Mouse (Mus musculus) midbrain, embryonic 10.5 days (tissue): ENCODE data around the gene Efs. TPM values are rescaled to one million over a fixed set of nuclear protein-coding genes. Genes with fewer than 3 reads are reported as not detected.

Experiments
- DNase-seq: peaks from one replicate; pipeline ENCODE4 v3.0.0-alpha.2; 2017; ENCODE audit warnings: low spot score
- H3K27ac ChIP-seq: fragments of 300-500 bp; sonication (generic); replicated peaks from 2 replicates; pipeline ENCODE4 v1.5.1; 2016; ENCODE audit warnings: mild to moderate bottlenecking
- H3K27me3 ChIP-seq: fragments of 300-500 bp; sonication (generic); 2 replicates; pipeline ENCODE4 v1.6.1; 2016; ENCODE audit warnings: low read depth, mild to moderate bottlenecking; ENCODE audit not compliant: poor library complexity, severe bottlenecking
- H3K36me3 ChIP-seq: fragments of 300-500 bp; sonication (generic); 2 replicates; pipeline ENCODE4 v1.6.1; 2016; ENCODE audit warnings: mild to moderate bottlenecking, moderate library complexity
- H3K4me1 ChIP-seq: fragments of 300-500 bp; sonication (generic); 2 replicates; pipeline ENCODE4 v1.6.1; 2016
- H3K4me3 ChIP-seq: fragments of 300-500 bp; sonication (generic); 2 replicates; pipeline ENCODE4 v1.5.1; 2016; ENCODE audit warnings: mild to moderate bottlenecking, moderate library complexity
- H3K9me3 ChIP-seq: fragments of 300-500 bp; sonication (generic); replicated peaks from 2 replicates; pipeline ENCODE4 v1.6.1; 2016; ENCODE audit warnings: mild to moderate bottlenecking
- WGBS: fragments of 180-500 bp; shearing (Covaris S2); methylation state at CpG from one replicate; pipeline ENCODE4 v1.1.7; 2016; 5-methylcytosine and 5-hydroxymethylcytosine counted together
- polyA plus RNA-seq: library from polyadenylated mRNA; unstranded; fragments of >200 nt; fragmentation: Nextera tagmentation; extraction: Ambion mirVana; gene quantifications from 2 replicates; pipeline ENCODE4 v1.2.1, GENCODE M21; 2016

Efs gene
- polyA plus RNA-seq, 1 experiment from 2014 or later: 42.8 TPM

DNA sequence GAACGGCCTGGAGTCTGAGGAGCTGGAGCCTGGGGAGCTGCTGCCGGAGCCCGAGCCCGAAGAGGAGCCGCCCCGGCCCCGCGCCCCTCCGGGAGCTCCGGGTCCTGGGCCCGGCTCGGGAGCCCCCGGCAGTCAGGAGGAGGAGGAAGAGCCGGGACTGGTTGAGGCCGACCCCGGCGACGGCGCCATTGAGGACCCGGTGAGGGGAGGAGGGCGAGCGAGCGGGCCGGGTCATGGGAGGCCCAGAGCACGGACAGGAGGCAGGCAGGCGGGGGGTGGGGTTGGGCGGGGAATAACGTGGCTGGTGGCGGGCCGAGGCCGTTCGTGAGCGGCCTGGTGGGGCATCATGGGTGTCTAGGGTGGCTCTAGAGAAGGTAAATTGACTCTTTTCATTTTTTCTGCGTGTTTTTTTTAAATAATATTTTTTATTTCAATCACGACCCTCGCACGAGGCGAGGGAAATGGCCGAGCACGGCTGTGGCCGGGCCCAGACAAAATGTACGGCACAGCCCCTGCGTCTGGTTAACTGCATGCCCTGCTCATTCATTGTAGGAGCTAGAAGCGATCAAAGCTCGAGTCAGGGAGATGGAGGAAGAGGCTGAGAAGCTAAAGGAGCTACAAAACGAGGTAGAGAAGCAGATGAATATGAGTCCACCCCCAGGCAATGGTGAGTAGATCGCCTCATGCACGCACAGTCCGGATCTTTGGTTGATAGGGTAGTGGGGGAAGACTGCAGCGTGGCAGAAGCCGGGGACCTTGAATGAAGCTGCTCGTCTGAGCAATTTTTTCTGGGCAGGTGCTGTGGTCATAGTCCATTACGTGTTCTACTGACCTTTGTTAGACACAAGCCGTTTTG, 31.4 kb downstream of the Efs start:
- peak overlapping the region; percentile 98 for H3K4me3 ChIP-seq
- H3K4me1 ChIP-seq: peaks cover 19% of the 10 kb centered on the region
- under 1% methylated on average over 54 of the region's 54 CpGs for WGBS
- peaks cover 41% of the 10 kb centered on the region for H3K36me3 ChIP-seq
- H3K9me3 ChIP-seq: no peaks in the 10 kb centered on the region
- peak overlapping the region; percentile 100 for H3K27ac ChIP-seq
- H3K27me3 ChIP-seq: no peaks in the 10 kb centered on the region
- peak; percentile 48 for DNase-seq

DNA sequence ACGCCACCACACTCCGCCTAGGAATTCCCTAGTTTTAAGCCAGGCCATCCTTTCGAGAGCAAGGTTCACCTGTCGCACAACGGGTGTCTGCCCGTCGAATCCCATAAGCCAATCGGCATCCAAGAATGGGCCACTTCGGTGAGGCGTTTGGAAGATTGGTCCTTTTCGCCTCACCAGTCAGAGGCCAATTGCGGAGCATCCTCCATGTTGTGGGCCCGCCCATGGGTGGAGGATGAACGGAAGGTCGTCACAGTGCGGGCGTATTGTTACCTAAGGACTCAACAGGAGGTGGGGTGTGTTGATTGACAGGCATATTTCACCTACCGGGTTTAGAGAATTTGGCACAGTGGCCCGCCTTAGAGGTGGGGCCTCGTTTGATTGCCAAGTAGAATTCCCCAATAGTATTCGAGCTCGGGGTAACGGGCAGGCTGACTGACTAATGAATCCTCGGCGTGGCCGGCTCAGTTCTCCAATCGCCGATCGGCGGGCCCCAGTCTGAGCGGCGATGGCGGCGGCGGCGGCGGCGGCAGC, 32.2 kb downstream of the Efs start:
- WGBS: under 1% methylated on average over 38 of the region's 38 CpGs

DNA sequence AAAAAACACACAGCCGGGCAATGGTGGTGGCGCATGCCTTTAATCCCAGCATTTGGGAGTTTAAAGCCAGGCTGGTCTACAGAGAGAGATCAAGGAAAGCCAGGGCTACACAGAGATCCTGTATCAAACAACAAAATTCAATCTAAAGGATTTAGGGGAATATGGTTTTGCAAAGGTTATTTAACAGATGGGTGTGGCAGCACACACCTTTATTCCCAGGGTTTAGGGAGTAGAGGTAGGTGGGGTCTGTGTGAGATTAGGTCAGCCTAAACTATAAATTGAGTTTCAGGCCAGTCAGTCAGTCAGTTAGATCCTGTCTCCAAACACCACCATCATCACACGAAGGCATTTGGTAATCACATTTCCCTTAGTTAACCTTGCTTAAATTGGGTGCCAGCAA, 33.7 kb downstream of the Efs start, which contains the start of gene Pabpn1:
Gene Pabpn1, plus strand, starts transcription at position 301 of the 400 bp plus-strand sequence.
- 91% methylated on average over 3 of the region's 3 CpGs for WGBS

More for the DNA sequence above, 32.2 kb downstream of the Efs start:
- peaks cover 19% of the 10 kb centered on the region for H3K4me1 ChIP-seq
- H3K27ac ChIP-seq: peak overlapping the region; percentile 100
- peak; percentile 96 for DNase-seq
- H3K4me3 ChIP-seq: peak overlapping the region; percentile 98
- no peaks in the 10 kb centered on the region for H3K9me3 ChIP-seq
- no peaks in the 10 kb centered on the region for H3K27me3 ChIP-seq
- H3K36me3 ChIP-seq: peaks cover 35% of the 10 kb centered on the region

DNA sequence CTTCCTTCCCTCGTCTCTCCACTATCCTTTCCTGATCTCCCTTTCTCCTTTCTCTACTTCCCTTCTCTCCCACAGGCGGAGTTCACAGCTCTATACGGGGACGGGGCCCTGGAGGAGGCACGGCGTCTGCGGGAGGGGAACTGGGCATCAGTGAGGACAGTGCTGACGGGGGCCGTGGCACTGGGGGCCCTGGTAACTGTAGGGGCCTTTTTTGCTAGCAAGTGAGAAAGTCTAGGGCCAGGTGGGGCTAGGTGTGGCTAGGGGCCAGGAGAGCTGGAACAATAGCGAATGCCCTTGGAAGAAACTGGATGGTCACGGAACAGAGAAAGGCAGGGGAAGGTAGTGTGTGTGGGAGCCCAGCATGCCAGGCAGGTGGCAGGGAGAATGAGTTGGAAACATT, 40.6 kb downstream of the Efs start:
- Histone ChIP-seq H3K9me3 (no peaks in the 10 kb centered on the region), H3K4me1 (peaks cover 29% of the 10 kb centered on the region), H3K27me3 (no peaks in the 10 kb centered on the region), H3K4me3 (no peak overlapping the region), H3K27ac (no peak overlapping the region), H3K36me3 (peaks cover 25% of the 10 kb centered on the region)
- 92% methylated on average over 11 of the region's 11 CpGs for WGBS
- DNase-seq: no peak

More for the DNA sequence above, 33.7 kb downstream of the Efs start, which contains the start of gene Pabpn1:
- no peak for DNase-seq
- peaks cover 19% of the 10 kb centered on the region for H3K4me1 ChIP-seq
- peak within 1 kb of the TSS; percentile 98 for H3K4me3 ChIP-seq
- H3K36me3 ChIP-seq: peaks cover 22% of the 10 kb centered on the region
- no peaks in the 10 kb centered on the region for H3K27me3 ChIP-seq
- no peaks in the 10 kb centered on the region for H3K9me3 ChIP-seq
- H3K27ac ChIP-seq: peak within 1 kb of the TSS; percentile 100

DNA sequence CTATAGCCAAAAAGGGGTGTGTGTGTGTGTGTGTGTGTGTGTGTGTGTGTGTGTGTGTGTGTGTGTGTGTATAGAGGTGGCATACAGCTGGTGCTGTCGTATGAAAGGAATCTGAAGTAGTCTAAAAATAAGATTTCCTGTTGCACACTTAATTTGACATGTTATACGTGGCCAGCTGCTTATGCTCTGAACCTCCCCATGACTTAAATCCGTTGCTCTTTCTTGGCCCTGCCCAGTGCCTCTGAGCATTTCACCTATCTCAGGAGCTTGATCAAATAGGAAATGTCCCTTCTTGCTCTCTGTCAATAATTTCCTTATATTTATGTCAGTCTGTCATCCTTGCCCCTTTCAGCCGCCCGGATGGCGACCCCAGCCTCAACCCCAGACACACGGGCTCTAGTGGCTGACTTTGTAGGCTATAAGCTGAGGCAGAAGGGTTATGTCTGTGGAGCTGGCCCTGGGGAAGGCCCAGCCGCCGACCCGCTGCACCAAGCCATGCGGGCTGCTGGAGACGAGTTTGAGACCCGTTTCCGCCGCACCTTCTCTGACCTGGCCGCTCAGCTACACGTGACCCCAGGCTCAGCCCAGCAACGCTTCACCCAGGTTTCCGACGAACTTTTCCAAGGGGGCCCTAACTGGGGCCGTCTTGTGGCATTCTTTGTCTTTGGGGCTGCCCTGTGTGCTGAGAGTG, 41.8 kb downstream of the Efs start:
- no peak for DNase-seq
- WGBS: 41% methylated on average over 21 of the region's 21 CpGs
- peak overlapping the region; percentile 76 for H3K4me3 ChIP-seq
- peaks cover 29% of the 10 kb centered on the region for H3K4me1 ChIP-seq
- H3K9me3 ChIP-seq: no peaks in the 10 kb centered on the region
- peak overlapping the region; percentile 91 for H3K27ac ChIP-seq
- peaks cover 25% of the 10 kb centered on the region for H3K36me3 ChIP-seq
- no peaks in the 10 kb centered on the region for H3K27me3 ChIP-seq

DNA sequence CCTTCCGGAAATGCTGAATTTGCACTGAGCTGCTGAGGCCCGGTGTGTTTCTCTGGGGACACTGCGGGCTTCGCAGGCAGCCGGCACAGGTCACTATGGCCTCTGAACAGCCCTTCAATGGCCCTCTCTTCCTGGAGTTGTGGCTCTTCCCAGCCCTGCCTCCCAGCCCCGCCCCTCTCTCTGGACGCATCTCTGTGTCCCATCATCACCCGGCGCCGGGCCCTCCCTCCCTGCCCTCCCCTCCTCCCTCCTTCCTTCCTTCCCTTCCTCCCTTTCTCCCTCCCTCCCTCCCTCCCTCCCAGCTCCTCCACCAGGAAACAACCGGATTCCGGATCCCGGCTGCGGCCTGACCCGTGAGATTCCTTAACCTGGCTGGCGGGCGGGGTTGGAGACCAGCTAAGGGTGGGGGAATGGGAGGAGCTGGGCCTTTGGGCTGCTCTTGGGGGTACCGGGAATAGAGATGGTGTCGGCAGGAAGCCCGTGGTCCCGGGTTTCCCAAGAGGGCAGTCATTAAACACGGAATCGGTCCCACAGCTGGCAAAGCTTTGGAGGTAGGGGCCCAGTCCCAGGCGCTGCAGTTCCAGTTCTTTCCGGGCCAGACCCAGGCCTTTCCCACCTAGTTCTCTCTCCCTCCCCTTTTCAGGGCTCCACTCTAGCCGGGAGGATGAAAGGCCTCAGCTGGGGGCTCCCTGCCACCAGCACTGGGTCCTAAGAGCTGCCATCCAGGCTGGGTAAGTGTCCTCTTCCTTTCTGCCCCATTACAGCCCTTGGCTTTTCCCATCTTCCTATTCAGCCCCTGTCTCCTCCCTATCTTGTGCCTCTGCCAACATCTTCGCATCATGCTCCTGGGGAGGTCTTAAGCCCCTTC, 42.5 kb downstream of the Efs start, which contains the start of the genes Bcl2l2 and Gm20521:
Gene Bcl2l2, plus strand, starts transcription at position 224 of the 868 bp plus-strand sequence.
Gene Gm20521, plus strand, starts transcription at position 288 of the 868 bp plus-strand sequence.
- Histone ChIP-seq H3K36me3 (peaks cover 25% of the 10 kb centered on the region), H3K27ac (peak within 1 kb of the TSS; percentile 91), H3K4me3 (peak within 1 kb of the TSS; percentile 76), H3K27me3 (peaks cover 7% of the 10 kb centered on the region), H3K9me3 (no peaks in the 10 kb centered on the region), H3K4me1 (peaks cover 29% of the 10 kb centered on the region)
- peak; percentile 89 for DNase-seq
- 1% methylated on average over 27 of the region's 27 CpGs for WGBS

DNA sequence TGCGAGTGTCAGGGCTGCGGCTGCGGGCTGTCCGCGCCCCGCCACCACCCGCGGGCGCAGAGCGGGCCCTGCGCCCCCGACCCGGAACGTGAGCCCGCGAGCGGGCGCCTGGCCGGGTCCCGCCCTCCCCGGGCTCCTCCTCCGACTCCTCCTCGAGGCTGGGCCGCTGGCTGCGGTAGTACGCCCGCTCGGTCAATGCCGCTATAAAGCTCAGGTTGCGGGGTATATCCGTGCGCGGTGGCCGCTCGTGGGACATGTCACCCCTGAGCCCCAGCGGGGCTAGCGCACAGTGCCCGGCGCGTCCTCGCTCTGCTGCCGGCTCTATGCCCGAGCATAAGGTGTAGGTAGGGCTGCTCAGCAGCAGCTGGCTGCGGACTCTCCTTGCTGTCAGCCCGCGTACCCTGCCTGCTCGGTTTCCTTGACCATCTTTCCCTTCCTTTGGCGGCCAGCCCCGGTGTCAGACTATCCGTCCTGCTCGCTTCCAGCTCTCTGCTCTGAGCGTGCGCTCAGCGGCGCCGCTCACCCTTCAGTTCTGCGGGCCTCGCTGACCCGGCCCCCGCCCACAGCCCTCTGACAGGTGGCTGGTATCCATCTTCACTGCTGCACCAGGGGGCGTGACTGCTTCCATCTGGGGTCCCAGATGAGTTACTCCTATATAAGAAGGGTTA, 48.7 kb downstream of the Efs start, which contains the start of gene Ppp1r3e:
Gene Ppp1r3e, minus strand, starts transcription at position 503 of the 668 bp plus-strand sequence.
- peaks cover 26% of the 10 kb centered on the region for H3K4me1 ChIP-seq
- H3K27ac ChIP-seq: peak within 1 kb of the TSS; percentile 90

DNA sequence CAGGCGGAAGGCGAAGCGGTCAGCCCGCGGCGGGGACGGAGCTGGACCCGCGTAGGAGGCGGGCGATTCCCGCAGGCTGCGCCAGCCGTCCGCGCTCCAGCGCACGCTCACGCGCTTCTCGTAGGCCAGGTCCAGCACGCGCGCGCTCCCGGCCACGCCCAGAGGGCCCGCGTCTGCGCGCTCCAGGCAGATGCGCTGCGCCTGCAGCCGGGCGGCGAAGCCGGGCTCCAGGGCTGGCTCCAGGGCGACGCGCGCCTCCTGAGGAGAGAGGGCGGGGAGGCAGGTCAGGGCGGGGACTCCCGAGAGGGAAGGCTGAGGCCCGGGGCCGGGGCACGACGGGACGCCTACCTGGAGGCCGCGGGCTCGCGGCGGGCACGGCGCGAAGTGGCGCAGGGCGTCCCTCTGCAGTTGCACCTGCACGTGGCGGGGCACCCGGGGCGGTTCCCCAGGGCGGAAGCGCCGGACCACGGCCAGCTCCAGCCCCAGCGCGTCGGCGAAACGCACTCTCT, 49.3 kb downstream of the Efs start:
- peak overlapping the region; percentile 90 for H3K27ac ChIP-seq
- peaks cover 26% of the 10 kb centered on the region for H3K4me1 ChIP-seq
- H3K9me3 ChIP-seq: no peaks in the 10 kb centered on the region
- H3K4me3 ChIP-seq: peak overlapping the region; percentile 85
- peaks cover 27% of the 10 kb centered on the region for H3K27me3 ChIP-seq
- WGBS: under 1% methylated on average over 72 of the region's 72 CpGs
- no peaks in the 10 kb centered on the region for H3K36me3 ChIP-seq
- DNase-seq: peak; percentile 89

More for the DNA sequence above, 48.7 kb downstream of the Efs start, which contains the start of gene Ppp1r3e:
- no peaks in the 10 kb centered on the region for H3K9me3 ChIP-seq
- WGBS: under 1% methylated on average over 60 of the region's 61 CpGs
- peak within 1 kb of the TSS; percentile 85 for H3K4me3 ChIP-seq
- H3K27me3 ChIP-seq: peaks cover 27% of the 10 kb centered on the region
- DNase-seq: peak; percentile 69
- H3K36me3 ChIP-seq: no peaks in the 10 kb centered on the region

DNA sequence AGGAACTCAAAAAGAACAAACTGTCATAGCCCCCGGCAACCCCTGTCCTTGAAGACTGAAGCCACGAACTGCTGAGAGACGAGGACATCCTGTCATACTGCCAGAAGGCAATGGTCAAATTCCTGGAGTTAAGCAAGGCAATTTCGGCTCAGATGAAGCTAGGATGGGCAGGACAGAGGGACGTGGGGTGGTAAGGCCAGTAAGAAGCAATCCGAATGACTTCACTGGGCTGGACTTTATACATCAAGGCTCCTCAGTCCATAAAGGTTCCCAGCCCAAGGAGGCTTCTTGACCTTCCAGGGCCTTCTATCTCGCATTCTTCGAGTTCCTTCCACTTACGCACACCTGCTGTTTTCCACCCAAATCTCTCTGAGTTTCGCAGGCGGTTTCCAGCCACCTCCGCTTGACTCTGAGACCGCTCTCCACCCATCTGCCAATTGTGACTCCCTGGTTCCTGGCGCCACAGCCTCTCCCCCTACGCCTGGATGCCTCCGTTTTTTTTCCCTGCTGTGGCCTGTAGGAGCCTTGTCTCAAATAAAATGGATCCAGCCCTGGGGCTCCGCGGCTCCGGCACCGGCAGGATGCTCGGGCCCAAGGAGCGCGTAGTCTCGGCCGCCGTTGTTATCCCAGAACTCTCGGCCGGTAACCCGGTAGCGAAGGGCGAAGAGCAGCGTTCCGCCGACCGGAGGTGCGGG, 49.9 kb downstream of the Efs start:
- H3K36me3 ChIP-seq: no peaks in the 10 kb centered on the region
- H3K27me3 ChIP-seq: peaks cover 27% of the 10 kb centered on the region
- no peaks in the 10 kb centered on the region for H3K9me3 ChIP-seq
- peaks cover 26% of the 10 kb centered on the region for H3K4me1 ChIP-seq
- H3K4me3 ChIP-seq: peak overlapping the region; percentile 85
- peak overlapping the region; percentile 90 for H3K27ac ChIP-seq
- DNase-seq: no peak
- WGBS: 2% methylated on average over 36 of the region's 36 CpGs

DNA sequence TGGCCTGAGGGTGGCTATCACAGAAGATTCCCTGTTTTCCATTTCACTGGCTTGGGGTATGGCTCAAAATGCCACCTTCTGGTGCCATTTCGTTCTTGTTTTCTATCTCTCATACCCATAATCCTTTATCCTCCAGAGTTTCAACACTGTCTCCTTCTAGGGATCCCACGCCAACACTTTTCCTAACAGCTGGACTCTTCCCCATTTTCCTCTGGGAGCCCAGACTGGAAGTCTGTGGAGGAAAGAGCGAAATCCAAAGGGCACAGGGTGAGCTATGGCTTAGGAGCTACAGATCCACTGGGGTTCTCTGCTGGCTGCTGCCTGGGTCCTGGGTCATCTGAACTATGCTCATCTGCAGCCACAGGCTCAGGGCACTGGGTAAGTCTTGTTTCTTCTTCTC, 51.8 kb downstream of the Efs start:
- WGBS: 88% methylated on average over 3 of the region's 3 CpGs
- H3K27me3 ChIP-seq: peaks cover 27% of the 10 kb centered on the region
- no peaks in the 10 kb centered on the region for H3K9me3 ChIP-seq
- no peak for DNase-seq
- H3K4me3 ChIP-seq: no peak overlapping the region
- no peaks in the 10 kb centered on the region for H3K36me3 ChIP-seq
- H3K4me1 ChIP-seq: peaks cover 26% of the 10 kb centered on the region
- no peak overlapping the region for H3K27ac ChIP-seq

DNA sequence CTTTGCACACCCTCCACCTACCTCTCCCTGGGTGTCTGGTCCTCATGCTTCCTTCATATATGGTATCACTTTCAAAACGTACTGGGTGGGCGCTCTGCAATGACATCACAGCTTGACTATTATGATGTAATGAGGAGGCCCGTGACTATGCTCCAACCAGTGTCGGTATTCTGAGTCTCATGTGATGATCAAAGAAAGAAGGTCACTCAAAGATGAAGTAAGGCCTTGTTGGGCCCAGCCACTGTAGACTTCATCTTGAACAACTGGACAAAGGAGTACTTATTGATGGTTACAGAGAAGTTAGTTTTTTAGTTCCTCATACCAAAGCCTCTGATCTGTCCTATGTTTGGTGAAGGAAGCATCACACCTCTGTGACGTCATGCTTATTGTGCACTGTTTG, 55.1 kb downstream of the Efs start, which contains the start of gene Homez:
Gene Homez, minus strand, starts transcription at position 101 of the 400 bp plus-strand sequence.
- WGBS: 89% methylated on average over 5 of the region's 5 CpGs

More for the DNA sequence above, 55.1 kb downstream of the Efs start, which contains the start of gene Homez:
- DNase-seq: no peak
- Histone ChIP-seq H3K27ac (no peak within 1 kb of the TSS), H3K27me3 (peaks cover 8% of the 10 kb centered on the region; the same call in 1 of the 2 replicates), H3K4me1 (peaks cover 6% of the 10 kb centered on the region), H3K9me3 (no peaks in the 10 kb centered on the region), H3K4me3 (no peak within 1 kb of the TSS), H3K36me3 (no peaks in the 10 kb centered on the region)
